Mouse (Mus musculus): ENCODE measurements at regions not wholly inside any gene's neighbourhood (a gene's known extent, or its start where the extent isn't known, plus 50 kb on each side); places are given as distances from the start of the nearest gene placed in this dataset.

DNA sequence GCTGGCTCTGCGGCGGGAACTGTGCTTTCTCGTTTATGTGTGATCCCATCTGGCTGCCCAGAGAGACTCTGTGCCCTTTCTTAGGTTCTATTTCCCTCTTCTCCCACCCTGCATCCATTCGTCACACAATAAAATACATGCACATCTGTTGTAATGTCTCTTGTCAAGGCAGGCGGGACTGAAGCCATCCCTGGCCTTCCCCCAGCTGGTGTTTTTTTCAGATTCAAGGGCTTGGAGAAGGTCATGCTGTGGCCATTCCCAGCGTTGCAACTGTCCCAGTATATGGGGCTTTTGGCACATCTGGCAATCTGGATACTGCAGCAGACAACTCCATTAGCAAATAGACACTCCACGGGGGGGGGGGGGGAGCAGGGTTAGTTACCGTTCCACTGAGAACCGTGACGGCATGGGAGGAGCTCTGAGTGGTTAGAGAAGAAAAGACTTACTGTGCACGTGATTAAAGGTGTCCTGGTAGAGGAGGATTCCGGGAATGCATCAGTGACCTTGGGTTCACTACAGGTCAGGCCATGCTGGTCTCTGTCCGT, 200.7 kb upstream of the Eif4g2 start:
- H3K27ac ChIP-seq (ENCODE audit: insufficient read depth, low read depth, low read length) = no peak overlapping the region
- H3K4me1 ChIP-seq (ENCODE audit: control insufficient read depth, insufficient read depth, low read length) = no peaks in the 10 kb centered on the region
- TF ChIP-seq CTCF (IDR thresholded peaks at IDR 0.05; ENCODE audit: low read depth, low read length) = no peak
- TF ChIP-seq POLR2A (IDR thresholded peaks at IDR 0.05; ENCODE audit: borderline replicate concordance, low read depth, low read length) = no peak
- no peak overlapping the region for H3K4me3 ChIP-seq (ENCODE audit: insufficient read depth, low read length)

DNA sequence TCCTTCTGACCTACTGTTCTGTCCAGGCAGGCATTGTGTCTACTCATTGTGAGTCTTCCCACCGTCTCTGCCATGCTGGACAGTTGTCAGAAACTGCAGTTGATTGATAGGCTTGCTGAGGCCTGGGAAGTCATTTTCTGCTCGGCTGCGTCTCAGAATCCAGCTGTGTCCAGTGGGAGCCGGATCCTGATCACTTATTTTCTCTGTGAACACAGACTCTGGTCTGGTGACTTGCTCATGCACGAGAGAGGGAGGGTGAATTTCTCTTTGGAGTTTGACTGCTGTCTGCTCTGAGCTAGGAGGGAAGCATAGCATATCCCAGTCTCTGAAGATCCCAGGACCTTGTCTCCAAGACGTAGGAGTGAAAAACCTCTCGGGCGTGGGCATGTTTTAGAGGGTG, 199.5 kb upstream of the Eif4g2 start:
- Histone ChIP-seq H3K27ac (ENCODE audit: insufficient read depth, low read depth, low read length) (no peak overlapping the region), H3K4me3 (ENCODE audit: insufficient read depth, low read length) (no peak overlapping the region), H3K4me1 (ENCODE audit: control insufficient read depth, insufficient read depth, low read length) (peaks cover 4% of the 10 kb centered on the region)
- no peak for TF ChIP-seq CTCF (IDR thresholded peaks at IDR 0.05; ENCODE audit: low read depth, low read length)
- TF ChIP-seq POLR2A (IDR thresholded peaks at IDR 0.05; ENCODE audit: borderline replicate concordance, low read depth, low read length) = no peak

DNA sequence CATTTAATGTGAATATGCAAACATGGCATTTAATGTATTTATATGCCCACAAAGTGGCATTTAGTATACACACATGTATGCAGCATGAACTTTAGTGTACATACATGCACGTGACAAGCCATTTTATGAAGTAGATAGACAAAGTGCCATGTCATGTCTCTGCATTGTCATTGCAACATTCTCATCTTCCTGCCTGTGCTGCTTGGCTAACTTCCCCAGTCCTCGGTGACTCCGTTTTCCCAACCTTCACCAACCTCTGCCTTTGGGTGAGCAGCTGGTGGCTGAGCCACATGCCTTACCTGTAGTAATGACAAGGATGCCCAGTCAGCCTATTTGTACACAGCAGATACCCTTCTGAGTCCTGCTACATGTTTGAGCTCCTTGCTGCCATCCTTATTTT, 194.9 kb upstream of the Eif4g2 start:
- H3K4me3 ChIP-seq (ENCODE audit: insufficient read depth, low read length) = no peak overlapping the region
- TF ChIP-seq CTCF (IDR thresholded peaks at IDR 0.05; ENCODE audit: low read depth, low read length) = no peak
- no peak for TF ChIP-seq POLR2A (IDR thresholded peaks at IDR 0.05; ENCODE audit: borderline replicate concordance, low read depth, low read length)
- H3K4me1 ChIP-seq (ENCODE audit: control insufficient read depth, insufficient read depth, low read length) = peaks cover 5% of the 10 kb centered on the region
- no peak overlapping the region for H3K27ac ChIP-seq (ENCODE audit: insufficient read depth, low read depth, low read length)

DNA sequence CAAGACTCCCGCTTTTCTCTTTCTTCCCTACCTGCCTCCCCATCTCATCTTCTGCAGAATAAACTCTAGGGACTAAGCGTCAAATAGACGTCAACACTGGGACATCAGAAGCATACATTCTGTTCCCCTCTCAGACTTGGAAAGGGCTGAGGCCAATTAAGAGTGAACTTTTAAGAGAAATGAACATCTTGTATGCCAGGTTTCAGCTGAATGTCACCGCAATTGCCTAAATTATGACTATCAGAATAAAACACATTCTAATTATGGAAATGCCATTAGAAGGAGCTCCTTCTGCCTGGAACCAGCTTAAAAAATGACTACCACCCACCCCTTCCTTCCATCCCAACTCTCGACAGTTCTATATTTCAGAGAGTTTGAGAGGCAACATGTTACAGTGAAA, 191.0 kb upstream of the Eif4g2 start:
- Histone ChIP-seq H3K4me1 (ENCODE audit: control insufficient read depth, insufficient read depth, low read length) (peaks cover 9% of the 10 kb centered on the region), H3K4me3 (ENCODE audit: insufficient read depth, low read length) (no peak overlapping the region), H3K27ac (ENCODE audit: insufficient read depth, low read depth, low read length) (no peak overlapping the region)
- TF ChIP-seq POLR2A (IDR thresholded peaks at IDR 0.05; ENCODE audit: borderline replicate concordance, low read depth, low read length) = no peak
- no peak for TF ChIP-seq CTCF (IDR thresholded peaks at IDR 0.05; ENCODE audit: low read depth, low read length)

DNA sequence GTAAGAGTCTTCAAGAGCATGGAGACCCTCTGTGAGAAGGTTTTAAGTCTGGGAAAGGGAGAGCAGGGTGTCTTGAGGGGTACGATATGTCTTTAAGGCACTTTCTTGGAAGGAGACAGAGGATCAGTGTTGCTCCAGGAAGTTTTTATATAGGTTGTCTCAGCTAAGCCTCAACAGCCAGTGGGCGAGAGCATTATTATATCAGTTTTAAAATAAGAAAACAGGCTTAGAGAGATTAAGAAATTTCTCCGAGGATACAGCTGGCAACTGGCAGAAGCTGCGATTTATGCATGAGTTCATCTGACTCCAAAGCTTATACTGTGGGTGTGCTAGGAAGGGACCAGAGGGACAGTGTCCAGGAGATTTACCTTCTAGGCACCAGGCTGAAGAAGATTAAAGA, 188.0 kb upstream of the Eif4g2 start:
- Histone ChIP-seq H3K4me3 (ENCODE audit: insufficient read depth, low read length) (no peak overlapping the region), H3K27ac (ENCODE audit: insufficient read depth, low read depth, low read length) (no peak overlapping the region), H3K4me1 (ENCODE audit: control insufficient read depth, insufficient read depth, low read length) (peaks cover 13% of the 10 kb centered on the region)
- no peak for TF ChIP-seq CTCF (IDR thresholded peaks at IDR 0.05; ENCODE audit: low read depth, low read length)
- TF ChIP-seq POLR2A (IDR thresholded peaks at IDR 0.05; ENCODE audit: borderline replicate concordance, low read depth, low read length) = no peak

DNA sequence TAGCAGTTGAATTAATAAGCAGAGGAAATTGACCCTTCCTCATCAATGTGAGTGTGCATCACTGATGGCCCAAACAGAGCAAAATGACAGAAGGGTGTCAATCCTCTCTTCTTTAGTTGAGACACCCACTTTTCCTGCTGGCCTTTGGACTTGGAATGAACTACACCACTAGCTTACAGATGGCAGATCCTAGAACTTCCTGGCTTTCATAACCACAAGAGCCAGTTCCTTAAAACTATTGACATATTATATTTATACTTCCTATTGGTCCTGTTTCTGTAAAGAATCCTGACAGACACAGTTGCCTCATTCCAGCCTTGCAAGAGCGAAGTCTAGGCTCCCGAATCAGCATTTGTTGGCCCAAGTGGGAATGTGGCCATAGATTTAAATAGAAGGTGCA, 185.4 kb upstream of the Eif4g2 start:
- Histone ChIP-seq H3K4me3 (ENCODE audit: insufficient read depth, low read length) (no peak overlapping the region), H3K27ac (ENCODE audit: insufficient read depth, low read depth, low read length) (no peak overlapping the region), H3K4me1 (ENCODE audit: control insufficient read depth, insufficient read depth, low read length) (peaks cover 13% of the 10 kb centered on the region)
- TF ChIP-seq CTCF (IDR thresholded peaks at IDR 0.05; ENCODE audit: low read depth, low read length) = no peak
- no peak for TF ChIP-seq POLR2A (IDR thresholded peaks at IDR 0.05; ENCODE audit: borderline replicate concordance, low read depth, low read length)

DNA sequence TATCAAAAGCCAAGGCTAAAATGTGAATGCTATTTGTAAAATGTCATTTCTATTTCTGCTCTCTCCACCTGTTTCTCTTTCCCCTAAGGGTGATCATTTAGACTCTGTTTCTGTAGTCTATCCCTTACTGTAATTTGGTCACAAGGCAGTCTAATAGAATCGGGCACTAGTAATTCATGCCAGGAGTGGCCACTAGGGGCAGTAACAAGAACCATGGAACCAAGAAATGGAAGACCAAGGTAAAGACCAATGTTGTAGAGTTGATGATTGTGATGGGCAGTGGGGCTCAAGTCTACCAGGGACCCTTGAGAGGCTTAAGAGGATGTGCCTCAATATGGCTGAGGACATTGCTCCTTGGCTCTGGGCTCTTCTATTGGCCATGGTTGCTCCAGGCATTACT, 180.5 kb upstream of the Eif4g2 start:
- no peak for TF ChIP-seq POLR2A (IDR thresholded peaks at IDR 0.05; ENCODE audit: borderline replicate concordance, low read depth, low read length)
- 0 out of 2 replicates have a peak, but pooled peaks have one; percentile 17 for TF ChIP-seq CTCF (IDR thresholded peaks at IDR 0.05; ENCODE audit: low read depth, low read length)
- H3K4me3 ChIP-seq (ENCODE audit: insufficient read depth, low read length) = no peak overlapping the region
- H3K4me1 ChIP-seq (ENCODE audit: control insufficient read depth, insufficient read depth, low read length) = peaks cover 6% of the 10 kb centered on the region
- no peak overlapping the region for H3K27ac ChIP-seq (ENCODE audit: insufficient read depth, low read depth, low read length)

DNA sequence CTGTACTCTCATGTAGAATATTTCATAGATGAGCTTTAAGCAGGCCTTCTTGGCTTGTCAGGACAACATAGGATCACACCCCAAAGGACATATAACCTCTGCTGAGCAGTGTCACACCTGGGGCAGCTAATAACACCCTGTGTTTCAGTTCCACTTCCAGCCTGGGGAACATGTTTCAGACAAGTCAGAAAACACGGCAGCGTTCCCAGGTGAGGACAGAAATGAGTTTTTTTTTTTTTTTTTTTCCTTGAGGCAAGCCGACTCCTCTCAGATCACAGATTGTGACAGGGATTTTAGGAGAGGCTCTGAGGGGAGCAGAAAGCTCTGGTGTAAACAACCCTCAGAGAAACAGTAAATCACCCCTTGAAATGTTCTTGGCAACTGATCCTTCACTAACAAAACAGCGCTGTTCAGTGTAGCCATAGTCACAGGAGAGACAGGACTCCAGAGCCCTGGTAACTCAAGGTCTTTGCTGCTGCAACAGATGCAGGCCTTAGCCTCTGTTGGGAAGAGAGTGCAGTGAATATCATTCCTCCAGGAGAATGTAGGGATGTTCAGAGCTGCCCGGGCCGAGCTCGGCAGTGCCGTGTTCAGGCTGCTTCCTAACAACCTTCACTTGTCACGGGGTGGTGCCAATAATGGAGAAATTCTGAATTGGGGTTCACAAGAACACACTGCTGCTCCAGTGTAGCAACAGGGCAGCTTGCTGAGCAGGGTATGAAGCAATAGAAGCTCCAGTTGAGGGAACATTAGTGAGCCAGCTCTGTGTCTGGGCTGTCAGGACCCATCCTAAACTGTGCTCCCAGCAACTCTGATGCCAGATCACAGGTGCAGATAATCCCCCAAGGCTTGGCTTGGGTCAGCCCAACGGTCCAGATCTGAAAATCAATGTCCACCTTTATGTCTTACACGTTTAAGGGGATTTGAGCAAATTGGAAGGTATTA, 177.1 kb upstream of the Eif4g2 start:
- Histone ChIP-seq H3K4me1 (ENCODE audit: control insufficient read depth, insufficient read depth, low read length) (no peaks in the 10 kb centered on the region), H3K4me3 (ENCODE audit: insufficient read depth, low read length) (no peak overlapping the region), H3K27ac (ENCODE audit: insufficient read depth, low read depth, low read length) (no peak overlapping the region)
- TF ChIP-seq POLR2A (IDR thresholded peaks at IDR 0.05; ENCODE audit: borderline replicate concordance, low read depth, low read length) (no peak), CTCF (IDR thresholded peaks at IDR 0.05; ENCODE audit: low read depth, low read length) (no peak)

DNA sequence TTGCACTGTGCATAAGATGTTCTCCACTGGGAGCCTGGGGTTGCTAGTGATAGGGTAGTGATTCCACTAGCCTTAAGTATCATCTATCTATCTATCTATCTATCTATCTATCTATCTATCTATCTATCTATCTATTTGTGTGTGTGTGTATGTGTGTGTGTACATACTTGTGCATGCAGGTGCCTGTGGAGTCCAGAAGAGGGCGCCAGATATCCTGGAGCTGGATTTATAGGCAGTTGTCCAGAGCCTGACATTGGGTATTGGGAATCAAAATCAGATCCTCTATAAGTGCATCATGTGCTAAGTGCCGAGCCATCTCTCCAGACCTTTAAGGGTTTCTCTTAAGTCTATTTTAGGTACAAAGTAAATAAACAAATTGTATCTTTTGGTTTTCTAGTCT, 175.0 kb upstream of the Eif4g2 start:
- TF ChIP-seq CTCF (IDR thresholded peaks at IDR 0.05; ENCODE audit: low read depth, low read length) (no peak), POLR2A (IDR thresholded peaks at IDR 0.05; ENCODE audit: borderline replicate concordance, low read depth, low read length) (no peak)
- Histone ChIP-seq H3K27ac (ENCODE audit: insufficient read depth, low read depth, low read length) (no peak overlapping the region), H3K4me3 (ENCODE audit: insufficient read depth, low read length) (no peak overlapping the region), H3K4me1 (ENCODE audit: control insufficient read depth, insufficient read depth, low read length) (no peaks in the 10 kb centered on the region)

DNA sequence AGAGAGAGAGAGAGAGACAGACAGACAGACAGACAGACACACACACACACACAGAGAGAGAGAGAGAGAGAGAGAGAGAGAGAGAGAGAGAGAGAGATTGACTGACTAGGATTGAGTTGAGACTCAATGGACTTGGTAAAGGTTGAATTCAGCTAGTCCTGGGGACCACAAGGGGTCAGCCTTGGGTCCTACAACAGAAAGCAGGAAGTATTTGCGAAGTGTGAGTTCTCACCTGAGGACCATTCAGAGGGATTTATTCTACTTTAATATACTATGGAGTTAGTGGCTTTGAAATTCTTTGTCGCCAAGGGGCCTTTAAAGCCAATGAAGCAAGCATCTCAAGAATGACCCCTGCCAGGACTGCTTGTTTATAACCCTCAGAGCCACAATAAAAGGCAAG, 173.4 kb upstream of the Eif4g2 start:
- no peak for TF ChIP-seq CTCF (IDR thresholded peaks at IDR 0.05; ENCODE audit: low read depth, low read length)
- no peak for TF ChIP-seq POLR2A (IDR thresholded peaks at IDR 0.05; ENCODE audit: borderline replicate concordance, low read depth, low read length)
- Histone ChIP-seq H3K27ac (ENCODE audit: insufficient read depth, low read depth, low read length) (no peak overlapping the region), H3K4me1 (ENCODE audit: control insufficient read depth, insufficient read depth, low read length) (no peaks in the 10 kb centered on the region), H3K4me3 (ENCODE audit: insufficient read depth, low read length) (no peak overlapping the region)
